Mouse (Mus musculus): ENCODE measurements at regions not wholly inside any gene's neighbourhood (a gene's known extent, or its start where the extent isn't known, plus 50 kb on each side); places are given as distances from the start of the nearest gene placed in this dataset.
"Not testable (repeated sequence)": the region's sequence is repeated elsewhere in the genome, so short reads cannot be mapped to it uniquely, and the experiment has no call there.

DNA sequence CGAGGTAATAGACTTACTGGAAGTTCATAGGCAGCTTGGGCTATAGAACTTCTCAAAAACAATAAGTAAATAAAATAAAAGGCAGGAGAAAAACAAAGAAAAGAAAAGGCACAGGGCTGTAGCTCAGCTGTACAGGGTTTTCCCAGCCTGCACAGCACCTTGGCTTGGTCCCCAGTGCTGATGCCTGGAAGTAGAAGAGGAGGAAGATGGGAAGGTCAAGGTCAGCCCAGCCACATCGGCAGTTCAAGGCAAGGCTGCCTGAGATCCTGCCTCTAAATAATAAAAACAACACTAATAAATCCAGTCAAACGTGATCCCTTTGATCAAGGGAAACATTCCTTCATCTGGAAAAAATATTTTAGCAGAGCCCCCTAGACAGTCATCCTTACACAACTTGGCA, 103.1 kb downstream of the Cenpf start:
- DNase-seq (ENCODE audit: low read depth, low spot score), result no peak

DNA sequence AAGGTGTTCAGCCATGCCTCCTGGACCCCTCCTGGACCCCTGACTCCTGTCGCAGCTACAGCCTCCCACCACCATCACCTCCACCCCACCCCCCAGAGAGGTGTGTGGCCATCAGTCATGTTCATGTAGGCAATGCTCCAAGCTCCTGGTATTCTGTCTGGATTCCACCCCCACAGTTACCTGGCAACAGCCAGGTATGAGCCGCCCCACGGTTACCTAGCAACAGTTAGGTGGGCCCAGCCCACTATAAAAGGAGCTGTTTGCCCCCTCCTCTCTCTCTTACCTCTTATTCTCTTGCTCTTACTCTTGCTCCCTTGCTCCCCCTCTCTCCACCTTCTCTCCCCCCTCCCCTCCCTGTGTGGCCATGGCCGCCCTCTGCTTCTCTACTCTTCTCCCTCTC, 106.5 kb downstream of the Cenpf start:
- DNase-seq (ENCODE audit: low read depth, low spot score), result no peak

GRCm38 (mm10) chr1:189579358-189579757, 108.5 kb downstream of the Cenpf start:
- peak; percentile 6 for DNase-seq (ENCODE audit: low read depth, low spot score)

DNA sequence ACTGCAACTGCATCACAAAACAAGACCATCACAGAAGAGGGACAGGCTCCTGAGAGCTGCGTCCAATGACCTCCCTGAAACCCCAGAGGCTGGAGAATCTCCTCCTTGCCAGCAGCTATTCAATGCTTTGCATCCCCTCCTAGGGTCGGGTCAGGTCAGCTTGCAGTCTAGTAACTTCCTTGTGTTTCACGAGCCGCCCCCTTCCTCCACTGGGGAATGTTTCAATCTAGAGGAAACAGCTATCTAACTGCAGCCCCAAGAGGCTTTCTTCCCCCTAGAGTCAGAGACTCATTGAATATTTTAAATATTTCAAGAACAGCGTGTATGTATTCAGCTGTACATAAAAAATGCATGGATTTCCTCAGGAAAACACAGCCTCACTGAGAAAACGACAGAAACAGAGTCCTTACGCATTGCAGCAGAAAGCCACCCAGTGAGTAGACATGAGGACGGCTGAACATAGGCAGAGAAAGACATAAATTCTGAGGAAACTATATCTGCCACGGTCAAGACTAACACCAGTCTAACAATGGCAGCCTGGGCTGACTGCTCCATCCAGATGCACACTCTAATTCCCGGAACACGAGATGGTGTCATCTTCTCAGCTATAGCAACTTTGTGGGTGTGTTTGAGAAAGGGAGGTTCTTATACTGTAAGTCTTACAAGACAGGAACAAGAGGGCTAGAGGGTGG, 111.4 kb downstream of the Cenpf start:
- DNase-seq (ENCODE audit: low read depth, low spot score), result no peak

GRCm38 (mm10) chr1:189575525-189576240, 112.2 kb downstream of the Cenpf start:
- no peak for DNase-seq (ENCODE audit: low read depth, low spot score)

DNA sequence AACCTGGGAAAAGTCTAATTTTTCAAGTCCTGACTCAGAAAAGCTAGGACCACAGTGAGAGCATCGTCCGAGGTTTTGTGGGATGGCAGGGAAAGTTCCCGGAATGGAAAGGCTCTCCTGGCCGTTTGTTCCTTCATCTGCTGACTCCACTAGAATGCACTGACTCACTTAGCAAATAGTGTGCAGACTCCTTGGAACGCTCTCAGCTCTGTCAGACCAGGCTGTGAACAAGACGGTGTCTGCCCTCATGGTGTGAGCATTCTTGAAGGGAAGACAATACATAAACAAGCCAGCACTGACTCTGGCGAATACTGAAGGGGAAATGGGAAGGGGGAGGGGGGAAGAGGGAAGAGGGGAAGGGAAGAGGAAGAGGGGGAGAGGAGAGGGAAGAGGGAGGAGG, 121.4 kb downstream of the Cenpf start:
- no peak for DNase-seq (ENCODE audit: low read depth, low spot score)

- DNase-seq (ENCODE audit: low read depth, low spot score), result no peak
Measured at GRCm38 (mm10) chr1:189561831-189562230, 126.1 kb downstream of the Cenpf start.

GRCm38 (mm10) chr1:189560576-189560975, 127.3 kb downstream of the Cenpf start:
- no peak for DNase-seq (ENCODE audit: low read depth, low spot score)

GRCm38 (mm10) chr1:189550851-189551250, 137.0 kb downstream of the Cenpf start:
- no peak for DNase-seq (ENCODE audit: low read depth, low spot score)

DNA sequence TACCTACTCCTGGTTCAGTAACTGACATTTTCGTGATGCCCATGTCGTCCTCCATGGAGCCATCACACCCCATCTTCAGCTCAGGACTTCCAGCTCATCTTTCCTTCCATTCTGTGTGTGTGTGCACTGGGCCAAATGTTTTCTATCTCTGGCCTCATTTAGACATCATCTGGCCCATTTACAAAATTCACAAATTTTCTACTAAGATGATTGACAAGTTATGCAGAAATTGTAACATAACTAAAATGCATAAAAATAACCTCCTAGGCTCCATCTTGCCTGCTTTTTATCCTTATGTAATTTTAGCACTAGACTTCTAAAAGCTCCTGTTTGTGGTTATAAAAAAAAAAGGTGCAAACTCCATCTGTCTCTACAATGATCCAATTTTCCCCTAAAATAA, 130.8 kb upstream of the Kcnk2 start:
- DNase-seq (ENCODE audit: low read depth, low spot score), result no peak

GRCm38 (mm10) chr1:189526329-189526728, 124.3 kb upstream of the Kcnk2 start:
- no peak for DNase-seq (ENCODE audit: low read depth, low spot score)

DNA sequence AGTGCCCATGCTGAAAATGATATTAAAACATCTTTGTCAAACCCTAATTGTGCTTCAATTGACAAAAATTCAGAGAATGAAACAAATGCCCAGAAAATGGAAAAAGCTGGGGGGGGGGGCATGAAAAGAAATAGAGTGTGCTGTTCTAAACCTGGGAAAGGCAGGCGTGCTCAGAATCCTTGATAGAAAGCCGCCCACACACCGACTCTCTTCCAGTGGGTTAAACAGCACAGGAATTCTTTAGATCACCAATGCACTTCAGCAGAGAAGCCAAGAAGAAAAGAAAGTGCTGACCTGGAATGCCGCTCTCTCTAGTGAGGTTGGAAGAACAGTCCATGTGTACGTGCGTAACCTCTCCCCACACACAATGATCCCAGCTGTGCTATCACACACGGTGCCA, 113.4 kb upstream of the Kcnk2 start:
- no peak for DNase-seq (ENCODE audit: low read depth, low spot score)

DNA sequence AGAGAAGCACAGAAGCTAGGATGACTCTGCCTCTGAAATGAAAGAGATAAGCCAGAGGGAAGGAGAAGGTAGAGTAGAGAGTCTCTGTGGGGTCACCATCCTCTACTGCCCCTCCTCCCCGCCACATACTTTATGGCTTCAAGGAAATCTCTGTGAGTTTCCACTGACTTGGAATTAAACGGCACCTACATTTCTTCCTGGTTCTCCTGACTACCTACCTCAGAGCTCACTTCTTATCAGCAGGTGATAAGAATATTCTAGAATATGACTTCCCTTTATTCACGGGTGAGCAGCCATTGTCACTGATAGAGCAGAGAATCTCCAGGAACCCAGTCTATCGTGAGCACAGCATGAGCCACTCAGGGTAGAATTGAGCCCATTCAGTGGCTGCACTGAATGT, 111.3 kb upstream of the Kcnk2 start:
- DNase-seq (ENCODE audit: low read depth, low spot score), result no peak

GRCm38 (mm10) chr1:189507301-189507700, 105.2 kb upstream of the Kcnk2 start:
- DNase-seq (ENCODE audit: low read depth, low spot score), result not testable (repeated sequence)

GRCm38 (mm10) chr1:189499703-189500102, 97.6 kb upstream of the Kcnk2 start:
- no peak for DNase-seq (ENCODE audit: low read depth, low spot score)

GRCm38 (mm10) chr1:189499141-189499540, 97.1 kb upstream of the Kcnk2 start:
- DNase-seq (ENCODE audit: low read depth, low spot score), result no peak

- DNase-seq (ENCODE audit: low read depth, low spot score), result no peak
Measured at GRCm38 (mm10) chr1:189497031-189497430, 95.0 kb upstream of the Kcnk2 start.

DNA sequence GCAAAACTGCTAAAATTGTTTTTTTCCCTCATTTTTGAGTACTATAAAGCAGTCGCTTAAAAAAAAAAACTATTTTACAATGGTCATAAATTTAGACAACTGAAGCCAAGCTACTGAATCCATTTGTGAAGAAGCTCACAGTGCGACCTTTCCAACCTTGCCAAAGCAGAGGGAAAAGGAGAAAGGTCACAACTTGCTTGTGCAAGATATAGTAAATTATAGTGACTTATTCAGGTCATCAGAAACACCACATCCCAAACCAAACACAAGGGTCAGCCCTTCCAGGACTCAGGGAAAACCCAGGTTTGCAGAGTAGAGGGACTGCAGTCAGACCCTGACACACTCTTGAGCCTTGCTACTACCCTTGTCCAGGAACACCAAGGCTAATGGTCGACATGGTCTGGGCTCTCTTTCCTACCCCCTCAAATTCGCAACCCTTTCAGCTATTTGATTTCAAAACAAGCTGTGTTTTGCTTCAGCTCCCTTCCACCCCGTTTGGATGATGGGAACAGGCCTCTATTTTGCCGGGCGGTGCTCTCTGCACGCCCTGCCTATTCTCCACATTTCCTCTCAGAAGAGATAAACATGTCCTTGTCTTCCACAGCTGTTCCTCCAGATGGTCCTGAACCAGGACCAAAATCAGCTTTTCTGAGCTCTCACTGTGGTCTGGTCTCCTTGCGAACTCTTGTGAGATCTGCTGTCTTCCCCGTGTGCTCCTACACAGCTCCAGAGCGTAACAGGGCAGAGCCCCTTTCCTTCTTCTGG, 93.5 kb upstream of the Kcnk2 start:
- DNase-seq (ENCODE audit: low read depth, low spot score), result no peak

DNA sequence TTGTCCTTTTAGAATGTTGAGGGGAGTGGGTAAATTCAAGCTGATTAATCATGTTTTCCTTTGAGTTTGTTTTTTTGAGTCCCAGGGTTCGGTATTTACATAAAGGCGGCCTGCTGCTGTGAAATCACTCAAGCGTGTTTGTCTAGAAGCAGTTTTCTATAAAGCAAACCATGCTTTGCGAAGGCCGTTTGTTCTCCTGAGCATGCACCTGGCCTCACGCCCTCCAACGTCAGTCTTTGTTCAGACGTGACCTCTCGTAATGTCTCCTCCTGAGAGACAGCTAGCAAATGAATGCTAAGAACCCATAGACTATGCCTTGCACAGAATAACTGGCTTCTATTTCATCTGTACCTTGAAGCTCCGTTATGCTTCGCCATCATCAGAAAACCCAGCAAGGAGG, 92.8 kb upstream of the Kcnk2 start:
- no peak for DNase-seq (ENCODE audit: low read depth, low spot score)

- no peak for DNase-seq (ENCODE audit: low read depth, low spot score)
Measured at GRCm38 (mm10) chr1:189485336-189485735, 83.3 kb upstream of the Kcnk2 start.

DNA sequence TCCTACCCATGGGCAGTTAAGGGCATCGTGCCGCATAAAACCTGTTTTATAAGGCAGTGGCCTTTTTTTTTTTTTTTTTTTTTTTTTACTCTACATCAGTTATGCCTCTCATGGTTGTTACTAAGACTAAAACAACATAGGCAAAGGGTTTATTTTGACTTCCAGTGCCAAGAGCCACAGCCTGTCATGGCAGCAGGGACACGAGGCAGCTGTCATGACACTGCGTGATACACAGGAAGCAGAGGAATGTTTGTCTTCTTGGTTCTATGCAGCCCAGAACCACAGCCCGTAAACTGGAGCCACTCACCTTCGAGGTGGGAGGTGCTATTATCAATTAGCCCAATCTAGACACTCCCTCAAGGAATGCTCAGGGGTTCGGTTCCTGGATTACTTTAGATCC, 81.3 kb upstream of the Kcnk2 start:
- DNase-seq (ENCODE audit: low read depth, low spot score), result no peak

GRCm38 (mm10) chr1:189478051-189478450, 76.0 kb upstream of the Kcnk2 start:
- DNase-seq (ENCODE audit: low read depth, low spot score), result no peak

DNA sequence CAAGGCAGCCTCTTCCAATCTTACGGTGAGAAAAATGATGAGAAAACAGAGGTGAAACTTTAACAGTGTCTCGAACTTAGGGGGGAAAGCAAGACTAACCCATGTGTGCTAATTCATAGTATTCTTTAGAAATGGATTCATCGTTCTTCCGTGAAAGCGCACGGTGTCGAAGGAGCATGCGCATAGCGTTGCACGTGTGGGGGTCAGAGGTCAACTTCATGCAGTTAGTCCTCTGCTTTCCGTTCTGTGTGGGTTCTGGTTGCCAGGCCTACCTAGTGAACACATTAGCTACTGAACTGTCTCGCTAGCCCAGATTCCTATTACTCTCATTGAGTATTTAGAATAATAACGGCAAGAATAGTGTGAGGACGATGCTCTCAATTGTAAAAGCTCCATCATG, 74.7 kb upstream of the Kcnk2 start:
- no peak for DNase-seq (ENCODE audit: low read depth, low spot score)
